Mouse (Mus musculus): ENCODE results near the gene Itgad.

DNA sequence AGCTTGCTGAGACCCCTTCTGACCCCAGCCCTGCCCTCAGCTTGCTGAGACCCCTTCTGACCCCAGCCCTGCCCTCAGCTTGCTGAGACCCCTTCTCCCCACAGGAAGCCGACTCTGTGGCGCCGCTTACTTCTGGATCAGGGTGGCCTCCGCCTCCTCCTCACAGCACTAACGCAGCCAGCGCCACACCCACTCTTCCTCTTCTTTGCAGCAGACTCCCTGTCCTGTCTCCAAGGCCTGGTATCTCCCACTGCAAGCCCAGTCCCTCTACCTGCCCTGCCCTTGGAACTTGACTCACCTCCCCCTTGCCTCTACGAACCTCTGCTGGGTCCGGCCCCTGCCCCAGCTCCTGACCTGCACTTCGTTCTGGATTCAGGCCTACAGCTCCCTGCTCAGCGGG lies 89.7 kb downstream of the Itgad start:
- TF ChIP-seq CTCF (IDR thresholded peaks at IDR 0.05; ENCODE audit: borderline replicate concordance, extremely low read depth, insufficient read depth, insufficient read length) (no peak), POLR2A (IDR thresholded peaks at IDR 0.05; ENCODE audit: borderline replicate concordance, extremely low read depth, insufficient read depth, insufficient read length, poor library complexity, severe bottlenecking) (no peak)

Data from brain, embryonic 14.5 days (tissue).